Mouse (Mus musculus): ENCODE data around the gene Erp27.
"Not testable (repeated sequence)": the region's sequence is repeated elsewhere in the genome, so short reads cannot be mapped to it uniquely, and the experiment has no call there.

The Erp27 gene

GRCm38 (mm10) chr6:136922080-136922479, at the start of gene Erp27:
Gene Erp27 (minus strand): TSS chr6:136922180.
- DNase-seq = no peak

GRCm38 (mm10) chr6:136968877-136969276, 46.9 kb upstream of the Erp27 start:
- DNase-seq = not testable (repeated sequence)

GRCm38 (mm10) chr6:136967466-136967865, 45.5 kb upstream of the Erp27 start:
- DNase-seq = no peak

- no peak for DNase-seq
These were observed 43.9 kb upstream of the Erp27 start for GRCm38 (mm10) chr6:136965912-136966311.

GRCm38 (mm10) chr6:136964609-136965510, 42.9 kb upstream of the Erp27 start:
- no peak for DNase-seq

- no peak for DNase-seq
These were observed 41.0 kb upstream of the Erp27 start for GRCm38 (mm10) chr6:136962957-136963356.

GRCm38 (mm10) chr6:136959131-136959530, 37.2 kb upstream of the Erp27 start:
- no peak for DNase-seq

- DNase-seq = no peak
These were observed 35.1 kb upstream of the Erp27 start for GRCm38 (mm10) chr6:136957062-136957461.

- no peak for DNase-seq
These were observed 33.3 kb upstream of the Erp27 start for GRCm38 (mm10) chr6:136955240-136955639.

GRCm38 (mm10) chr6:136954715-136955114, 32.7 kb upstream of the Erp27 start:
- no peak for DNase-seq

GRCm38 (mm10) chr6:136954192-136954591, 32.2 kb upstream of the Erp27 start:
- no peak for DNase-seq

GRCm38 (mm10) chr6:136952930-136953329, 30.9 kb upstream of the Erp27 start:
- no peak for DNase-seq

GRCm38 (mm10) chr6:136950171-136950570, 28.2 kb upstream of the Erp27 start:
- DNase-seq = no peak

- no peak for DNase-seq
These were observed 25.7 kb upstream of the Erp27 start for GRCm38 (mm10) chr6:136947716-136948115.

- DNase-seq = no peak
These were observed 25.0 kb upstream of the Erp27 start for GRCm38 (mm10) chr6:136946943-136947342.

GRCm38 (mm10) chr6:136946241-136946640, 24.3 kb upstream of the Erp27 start:
- DNase-seq = no peak

GRCm38 (mm10) chr6:136944511-136944910, 22.5 kb upstream of the Erp27 start:
- DNase-seq = no peak

- DNase-seq = no peak
These were observed 21.4 kb upstream of the Erp27 start for GRCm38 (mm10) chr6:136943392-136943791.

GRCm38 (mm10) chr6:136942280-136942679, 20.3 kb upstream of the Erp27 start:
- no peak for DNase-seq

- DNase-seq = peak; percentile 27
These were observed 19.4 kb upstream of the Erp27 start, which contains the start of gene Arhgdib for GRCm38 (mm10) chr6:136941051-136942021. Gene Arhgdib (minus strand): TSS chr6:136941899.

GRCm38 (mm10) chr6:136940188-136940960, 18.4 kb upstream of the Erp27 start:
- DNase-seq = no peak

All from right cerebral cortex, postnatal 25 days (tissue).